Mouse (Mus musculus) heart, postnatal 10 days (tissue): ENCODE data around the gene Erbb4. TPM values are rescaled to one million over a fixed set of nuclear protein-coding genes. Genes with fewer than 3 reads are reported as not detected.

Source experiments
- DNase-seq, 2 experiments: peaks; one replicate each; pipeline ENCODE4 v3.0.0; 2021
- intact Hi-C: fragments of 180-260 bp; cut with DNase I; formaldehyde crosslinking; loops from one replicate; pipeline ENCODE4 v1.15.1; 2025
- total RNA-seq, 2 experiments: library from RNA; stranded (reverse); gene quantifications; 2 replicates each; pipeline ENCODE4 v1.2.3; 2021

The Erbb4 gene
- total RNA-seq, 2 experiments from 2014 or later, result 18.6 to 22.4 TPM

- intact Hi-C loops, result no loop called here
- no peak for DNase-seq
These were observed 440.8 kb downstream of the Erbb4 start for GRCm38 (mm10) chr1:68666831-68667601.

- intact Hi-C loops, result no loop called here
- DNase-seq, result no peak
These were observed 517.4 kb downstream of the Erbb4 start for GRCm38 (mm10) chr1:68590475-68590874.

- intact Hi-C loops, result no loop called here
These were observed 533.9 kb downstream of the Erbb4 start for GRCm38 (mm10) chr1:68573851-68574540.

GRCm38 (mm10) chr1:68570924-68571323, 536.9 kb downstream of the Erbb4 start:
- intact Hi-C loops, result no loop called here
- no peak for DNase-seq

More at GRCm38 (mm10) chr1:68573851-68574540, 533.9 kb downstream of the Erbb4 start:
- no peak for DNase-seq

GRCm38 (mm10) chr1:68542942-68543341, 564.9 kb downstream of the Erbb4 start:
- DNase-seq, result no peak
- intact Hi-C loops, result no loop called here

GRCm38 (mm10) chr1:68517820-68518219, 590.0 kb downstream of the Erbb4 start:
- intact Hi-C loops, result no loop called here

GRCm38 (mm10) chr1:68503873-68504272, 604.0 kb downstream of the Erbb4 start:
- peak; percentile 12 to 37 for DNase-seq
- intact Hi-C loops, result loop anchor here (10.0 kb wide), 1 partner anchor 601 kb away; the partner anchor contains the start of gene Erbb4

More at GRCm38 (mm10) chr1:68517820-68518219, 590.0 kb downstream of the Erbb4 start:
- DNase-seq, result no peak

GRCm38 (mm10) chr1:68501561-68501960, 606.3 kb downstream of the Erbb4 start:
- peak; percentile 33 to 37 for DNase-seq
- intact Hi-C loops, result loop anchor here (10.0 kb wide), 1 partner anchor 603 kb away; the partner anchor contains the start of gene Erbb4

GRCm38 (mm10) chr1:68466390-68466960, 641.4 kb downstream of the Erbb4 start:
- intact Hi-C loops, result no loop called here
- no peak for DNase-seq

GRCm38 (mm10) chr1:68451274-68451673, 656.6 kb downstream of the Erbb4 start:
- intact Hi-C loops, result no loop called here
- DNase-seq, result no peak

- intact Hi-C loops, result no loop called here
These were observed 683.4 kb downstream of the Erbb4 start for GRCm38 (mm10) chr1:68424336-68424983.

GRCm38 (mm10) chr1:68401204-68401603, 706.7 kb downstream of the Erbb4 start:
- intact Hi-C loops, result no loop called here
- no peak for DNase-seq

More at GRCm38 (mm10) chr1:68424336-68424983, 683.4 kb downstream of the Erbb4 start:
- no peak for DNase-seq

- intact Hi-C loops, result no loop called here
- no peak for DNase-seq
These were observed 736.3 kb downstream of the Erbb4 start for GRCm38 (mm10) chr1:68371531-68371930.

GRCm38 (mm10) chr1:68333714-68334113, 774.1 kb downstream of the Erbb4 start:
- DNase-seq, result no peak
- intact Hi-C loops, result no loop called here

- intact Hi-C loops, result no loop called here
- DNase-seq, result no peak
These were observed 802.0 kb downstream of the Erbb4 start for GRCm38 (mm10) chr1:68305813-68306212.

GRCm38 (mm10) chr1:68284443-68284842, 823.4 kb downstream of the Erbb4 start:
- intact Hi-C loops, result no loop called here
- no peak for DNase-seq

GRCm38 (mm10) chr1:68275819-68276218, 832.0 kb downstream of the Erbb4 start:
- no peak for DNase-seq
- intact Hi-C loops, result no loop called here

- DNase-seq, result peak; percentile 3 to 4
- intact Hi-C loops, result no loop called here
These were observed 929.3 kb downstream of the Erbb4 start for GRCm38 (mm10) chr1:68178580-68178979.

- DNase-seq, result no peak
- intact Hi-C loops, result no loop called here
These were observed 952.6 kb downstream of the Erbb4 start for GRCm38 (mm10) chr1:68155253-68155652.

- intact Hi-C loops, result no loop called here
- DNase-seq, result peak in 1 of 2 experiments; percentile 4
These were observed 957.3 kb downstream of the Erbb4 start for GRCm38 (mm10) chr1:68150572-68150971.
